Mouse (Mus musculus) neural tube, embryonic 13.5 days (tissue): ENCODE measurements at regions not wholly inside any gene's neighbourhood (a gene's known extent, or its start where the extent isn't known, plus 50 kb on each side); places are given as distances from the start of the nearest gene placed in this dataset.

Source experiments
- ATAC-seq: fragments of 200-750 bp; cut with Nextera tagmentation; 2 replicates; pipeline ENCODE4 v1.8.0; 2017; ENCODE audit warnings: low read depth, mild to moderate bottlenecking, moderate TSS enrichment, moderate library complexity
- H3K27ac ChIP-seq: fragments of 300-500 bp; sonication (generic); replicated peaks from 2 replicates; pipeline ENCODE4 v1.5.1; 2015; ENCODE audit warnings: moderate library complexity, mild to moderate bottlenecking, inconsistent platforms
- H3K27me3 ChIP-seq: fragments of 300-500 bp; sonication (generic); 2 replicates; pipeline ENCODE4 v1.6.1; 2015; ENCODE audit warnings: mild to moderate bottlenecking, inconsistent platforms
- H3K36me3 ChIP-seq: fragments of 300-500 bp; sonication (generic); 2 replicates; pipeline ENCODE4 v1.6.1; 2015; ENCODE audit warnings: mild to moderate bottlenecking, inconsistent platforms
- H3K4me1 ChIP-seq: fragments of 300-500 bp; sonication (generic); replicated peaks from 2 replicates; pipeline ENCODE4 v1.6.1; 2015; ENCODE audit warnings: inconsistent platforms
- H3K4me2 ChIP-seq: fragments of 300-500 bp; sonication (generic); 2 replicates; pipeline ENCODE4 v1.6.1; 2015; ENCODE audit warnings: inconsistent platforms, mild to moderate bottlenecking, moderate library complexity
- H3K4me3 ChIP-seq: fragments of 300-500 bp; sonication (generic); 2 replicates; pipeline ENCODE4 v1.5.1; 2015; ENCODE audit warnings: mild to moderate bottlenecking, inconsistent platforms
- H3K9ac ChIP-seq: fragments of 300-500 bp; sonication (generic); 2 replicates; pipeline ENCODE4 v1.6.1; 2015; ENCODE audit warnings: moderate library complexity, mild to moderate bottlenecking, inconsistent platforms
- H3K9me3 ChIP-seq: fragments of 300-500 bp; sonication (generic); 2 replicates; pipeline ENCODE4 v1.6.1; 2016; ENCODE audit warnings: inconsistent platforms
- WGBS: fragments of 180-500 bp; shearing (Covaris S2); methylation state at CpG from one replicate; pipeline ENCODE4 v1.1.7; 2015; 5-methylcytosine and 5-hydroxymethylcytosine counted together

GRCm38 (mm10) chr1:179906115-179906514 is 54.2 kb upstream of the Cdc42bpa start:
- no peak for ATAC-seq
- Histone ChIP-seq H3K27ac (no peak overlapping the region), H3K9me3 (no peaks in the 10 kb centered on the region), H3K9ac (no peak overlapping the region), H3K36me3 (no peaks in the 10 kb centered on the region), H3K4me1 (no peaks in the 10 kb centered on the region), H3K27me3 (no peaks in the 10 kb centered on the region), H3K4me2 (no peak overlapping the region), H3K4me3 (no peak overlapping the region)
- 90% methylated on average over 5 of the region's 5 CpGs for WGBS

- Histone ChIP-seq H3K9ac (no peak overlapping the region), H3K36me3 (no peaks in the 10 kb centered on the region), H3K9me3 (no peaks in the 10 kb centered on the region), H3K27ac (no peak overlapping the region), H3K4me2 (no peak overlapping the region), H3K4me3 (no peak overlapping the region), H3K4me1 (no peaks in the 10 kb centered on the region), H3K27me3 (no peaks in the 10 kb centered on the region)
- 96% methylated on average over 6 of the region's 6 CpGs for WGBS
- ATAC-seq, result no peak
Measured at GRCm38 (mm10) chr1:179892711-179893110, 67.6 kb upstream of the Cdc42bpa start.

GRCm38 (mm10) chr1:179887921-179888320 is 72.4 kb upstream of the Cdc42bpa start:
- Histone ChIP-seq H3K36me3 (no peaks in the 10 kb centered on the region), H3K27ac (no peak overlapping the region), H3K4me1 (no peaks in the 10 kb centered on the region), H3K4me2 (no peak overlapping the region), H3K4me3 (no peak overlapping the region), H3K9ac (no peak overlapping the region), H3K27me3 (no peaks in the 10 kb centered on the region), H3K9me3 (no peaks in the 10 kb centered on the region)
- ATAC-seq, result no peak
- 80% methylated on average over 9 of the region's 9 CpGs for WGBS

GRCm38 (mm10) chr1:179881222-179881621 is 77.7 kb upstream of the Ahctf1 start:
- H3K27ac ChIP-seq, result no peak overlapping the region
- no peak overlapping the region for H3K4me2 ChIP-seq
- no peaks in the 10 kb centered on the region for H3K9me3 ChIP-seq

GRCm38 (mm10) chr1:179877893-179878292 is 74.4 kb upstream of the Ahctf1 start:
- no peaks in the 10 kb centered on the region for H3K36me3 ChIP-seq
- H3K4me3 ChIP-seq, result no peak overlapping the region
- ATAC-seq, result no peak
- H3K4me1 ChIP-seq, result no peaks in the 10 kb centered on the region
- H3K9me3 ChIP-seq, result no peaks in the 10 kb centered on the region
- no peak overlapping the region for H3K27ac ChIP-seq
- H3K4me2 ChIP-seq, result no peak overlapping the region
- no peaks in the 10 kb centered on the region for H3K27me3 ChIP-seq
- 87% methylated on average over 6 of the region's 6 CpGs for WGBS
- no peak overlapping the region for H3K9ac ChIP-seq

More at GRCm38 (mm10) chr1:179881222-179881621, 77.7 kb upstream of the Ahctf1 start:
- H3K36me3 ChIP-seq, result no peaks in the 10 kb centered on the region
- H3K27me3 ChIP-seq, result no peaks in the 10 kb centered on the region
- 87% methylated on average over 5 of the region's 5 CpGs for WGBS
- no peak overlapping the region for H3K9ac ChIP-seq
- no peaks in the 10 kb centered on the region for H3K4me1 ChIP-seq
- no peak for ATAC-seq
- H3K4me3 ChIP-seq, result no peak overlapping the region

GRCm38 (mm10) chr1:179873772-179874555 is 70.5 kb upstream of the Ahctf1 start:
- no peak overlapping the region for H3K4me3 ChIP-seq
- no peak for ATAC-seq
- WGBS, result 77% methylated on average over 12 of the region's 12 CpGs

GRCm38 (mm10) chr1:179871961-179872360 is 68.5 kb upstream of the Ahctf1 start:
- Histone ChIP-seq H3K9ac (no peak overlapping the region), H3K4me1 (no peaks in the 10 kb centered on the region), H3K36me3 (no peaks in the 10 kb centered on the region), H3K4me2 (no peak overlapping the region), H3K27ac (no peak overlapping the region), H3K9me3 (no peaks in the 10 kb centered on the region), H3K27me3 (no peaks in the 10 kb centered on the region), H3K4me3 (no peak overlapping the region)
- no peak for ATAC-seq
- WGBS, result 94% methylated on average over 3 of the region's 3 CpGs

More at GRCm38 (mm10) chr1:179873772-179874555, 70.5 kb upstream of the Ahctf1 start:
- no peaks in the 10 kb centered on the region for H3K4me1 ChIP-seq
- no peak overlapping the region for H3K4me2 ChIP-seq
- no peaks in the 10 kb centered on the region for H3K36me3 ChIP-seq
- H3K27me3 ChIP-seq, result no peaks in the 10 kb centered on the region
- H3K27ac ChIP-seq, result no peak overlapping the region
- no peaks in the 10 kb centered on the region for H3K9me3 ChIP-seq
- no peak overlapping the region for H3K9ac ChIP-seq

- Histone ChIP-seq H3K4me2 (no peak overlapping the region), H3K36me3 (no peaks in the 10 kb centered on the region), H3K27ac (no peak overlapping the region), H3K4me1 (no peaks in the 10 kb centered on the region; the same call in none of the 2 replicates), H3K4me3 (no peak overlapping the region), H3K27me3 (no peaks in the 10 kb centered on the region), H3K9ac (no peak overlapping the region), H3K9me3 (no peaks in the 10 kb centered on the region)
- no peak for ATAC-seq
- WGBS, result 89% methylated on average over 9 of the region's 9 CpGs
Measured at GRCm38 (mm10) chr1:179868656-179869055, 65.2 kb upstream of the Ahctf1 start.

GRCm38 (mm10) chr1:179867493-179867892 is 64.0 kb upstream of the Ahctf1 start:
- Histone ChIP-seq H3K4me1 (no peaks in the 10 kb centered on the region; the same call in none of the 2 replicates), H3K9ac (no peak overlapping the region)
- 91% methylated on average over 4 of the region's 4 CpGs for whole genome bisulfite sequencing

GRCm38 (mm10) chr1:179866056-179866772 is 62.7 kb upstream of the Ahctf1 start:
- 67% methylated on average over 16 of the region's 16 CpGs for WGBS
- Histone ChIP-seq H3K4me1 (no peaks in the 10 kb centered on the region; the same call in none of the 2 replicates), H3K4me3 (no peak overlapping the region), H3K36me3 (no peaks in the 10 kb centered on the region), H3K9me3 (no peaks in the 10 kb centered on the region), H3K27me3 (no peaks in the 10 kb centered on the region), H3K27ac (peak overlapping the region; percentile 52), H3K4me2 (no peak overlapping the region), H3K9ac (no peak overlapping the region)
- no peak for ATAC-seq

More at GRCm38 (mm10) chr1:179867493-179867892, 64.0 kb upstream of the Ahctf1 start:
- H3K27me3 ChIP-seq, result no peaks in the 10 kb centered on the region
- no peaks in the 10 kb centered on the region for H3K36me3 ChIP-seq
- no peak overlapping the region for H3K4me2 ChIP-seq
- no peak overlapping the region for H3K4me3 ChIP-seq
- H3K9me3 ChIP-seq, result no peaks in the 10 kb centered on the region
- ATAC-seq, result no peak
- H3K27ac ChIP-seq, result no peak overlapping the region

- Histone ChIP-seq H3K4me3 (no peak overlapping the region), H3K9ac (no peak overlapping the region), H3K27ac (peak overlapping the region; percentile 52), H3K27me3 (no peaks in the 10 kb centered on the region), H3K4me1 (no peaks in the 10 kb centered on the region; the same call in none of the 2 replicates), H3K9me3 (no peaks in the 10 kb centered on the region), H3K4me2 (no peak overlapping the region), H3K36me3 (no peaks in the 10 kb centered on the region)
- WGBS, result 65% methylated on average over 11 of the region's 11 CpGs
- no peak for ATAC-seq
Measured at GRCm38 (mm10) chr1:179865561-179865960, 62.1 kb upstream of the Ahctf1 start.

GRCm38 (mm10) chr1:179864537-179865226 is 61.2 kb upstream of the Ahctf1 start:
- no peaks in the 10 kb centered on the region for H3K9me3 ChIP-seq
- H3K27me3 ChIP-seq, result no peaks in the 10 kb centered on the region
- H3K4me1 ChIP-seq, result no peaks in the 10 kb centered on the region; the same call in none of the 2 replicates
- no peak for ATAC-seq
- no peak overlapping the region for H3K4me3 ChIP-seq
- H3K36me3 ChIP-seq, result no peaks in the 10 kb centered on the region
- no peak overlapping the region for H3K27ac ChIP-seq
- H3K9ac ChIP-seq, result no peak overlapping the region
- no peak overlapping the region for H3K4me2 ChIP-seq
- 93% methylated on average over 5 of the region's 5 CpGs for WGBS
